Mouse (Mus musculus): ENCODE measurements around the gene Klhl2. TPM values are rescaled to one million over a fixed set of nuclear protein-coding genes. Genes with fewer than 3 reads are reported as not detected.

The Klhl2 gene
- polyA plus RNA-seq (2014; fragmentation: Illumina TruSeq; extraction: RNeasy Lipid Tissue Mini Kit (QIAGEN cat#74804); ENCODE audit: low read depth, low replicate concordance), result 77.1 TPM

GRCm38 (mm10) chr8:64849897-64850541, at the start of gene Klhl2:
Gene Klhl2 (minus strand): TSS chr8:64850017.

DNA sequence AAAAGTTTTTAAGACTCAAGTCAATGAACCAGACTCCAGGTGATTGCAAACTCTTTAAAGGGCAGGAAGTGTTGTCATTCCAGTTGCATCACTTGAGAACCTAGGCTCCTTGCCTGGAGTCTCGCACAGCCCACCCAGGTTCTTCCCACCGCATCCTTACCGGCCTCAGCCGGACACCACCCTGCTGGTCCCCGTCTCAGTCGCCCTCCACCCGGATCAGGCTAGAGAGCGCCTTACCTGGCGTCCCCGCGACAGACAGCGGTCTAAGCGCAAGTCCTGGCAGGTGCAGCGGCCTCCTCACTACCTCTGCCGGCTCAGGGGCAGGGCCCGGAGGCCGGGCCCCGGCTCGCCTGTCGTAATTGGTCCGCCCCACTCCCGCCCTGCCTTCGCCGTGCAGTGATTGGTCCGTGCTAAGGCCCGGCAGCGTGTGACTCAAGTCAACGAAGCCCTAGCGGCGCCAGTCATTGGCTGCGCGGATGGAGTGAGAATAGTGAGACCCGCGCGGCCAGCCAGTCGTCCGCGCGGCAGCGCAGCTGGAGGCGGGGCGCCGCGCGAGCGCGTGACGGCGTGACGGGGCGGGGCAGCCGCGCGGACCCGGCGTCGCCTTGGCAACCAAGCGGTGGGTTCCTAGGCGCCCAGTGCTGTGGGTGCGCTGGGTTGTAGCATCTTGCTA, 116.4 kb downstream of the Klhl2 start, which contains the start of gene Msmo1:
Msmo1 (minus strand) TSS at position 522 of the 673 bp plus-strand sequence.

GRCm38 (mm10) chr8:64692651-64693201, 157.1 kb downstream of the Klhl2 start, which contains the start of gene Cpe:
Gene Cpe (minus strand): TSS chr8:64693054.

Other genes with a start within 250 kb of the Klhl2 start
- 3,290 TPM for gene Cpe, start 157.0 kb downstream of the Klhl2 start, polyA plus RNA-seq (2014; fragmentation: Illumina TruSeq; extraction: RNeasy Lipid Tissue Mini Kit (QIAGEN cat#74804); ENCODE audit: low read depth, low replicate concordance)
- 476 TPM for gene Msmo1, start 116.2 kb downstream of the Klhl2 start, polyA plus RNA-seq (2014; fragmentation: Illumina TruSeq; extraction: RNeasy Lipid Tissue Mini Kit (QIAGEN cat#74804); ENCODE audit: low read depth, low replicate concordance)
- gene Tmem192, start 97.2 kb upstream of the Klhl2 start, polyA plus RNA-seq (2014; fragmentation: Illumina TruSeq; extraction: RNeasy Lipid Tissue Mini Kit (QIAGEN cat#74804); ENCODE audit: low read depth, low replicate concordance), result 54.8 TPM
- gene Trim75, start 137.8 kb upstream of the Klhl2 start, polyA plus RNA-seq (2014; fragmentation: Illumina TruSeq; extraction: RNeasy Lipid Tissue Mini Kit (QIAGEN cat#74804); ENCODE audit: low read depth, low replicate concordance), result not detected
- not detected for gene Trim61, start 168.5 kb upstream of the Klhl2 start, polyA plus RNA-seq (2014; fragmentation: Illumina TruSeq; extraction: RNeasy Lipid Tissue Mini Kit (QIAGEN cat#74804); ENCODE audit: low read depth, low replicate concordance)
- gene Trim60, start 168.6 kb upstream of the Klhl2 start, polyA plus RNA-seq (2014; fragmentation: Illumina TruSeq; extraction: RNeasy Lipid Tissue Mini Kit (QIAGEN cat#74804); ENCODE audit: low read depth, low replicate concordance), result not detected
- gene Apela, start 187.3 kb upstream of the Klhl2 start, polyA plus RNA-seq (2014; fragmentation: Illumina TruSeq; extraction: RNeasy Lipid Tissue Mini Kit (QIAGEN cat#74804); ENCODE audit: low read depth, low replicate concordance), result not detected
- not detected for gene Gm10663, start 225.0 kb upstream of the Klhl2 start, polyA plus RNA-seq (2014; fragmentation: Illumina TruSeq; extraction: RNeasy Lipid Tissue Mini Kit (QIAGEN cat#74804); ENCODE audit: low read depth, low replicate concordance)